Mouse (Mus musculus): ENCODE measurements around the gene Gabrg3. TPM values are rescaled to one million over a fixed set of nuclear protein-coding genes. Genes with fewer than 3 reads are reported as not detected.

The Gabrg3 gene
- total and polyA plus RNA-seq, 3 experiments: 2.0 to 11.7 (median 6.6) TPM

DNA sequence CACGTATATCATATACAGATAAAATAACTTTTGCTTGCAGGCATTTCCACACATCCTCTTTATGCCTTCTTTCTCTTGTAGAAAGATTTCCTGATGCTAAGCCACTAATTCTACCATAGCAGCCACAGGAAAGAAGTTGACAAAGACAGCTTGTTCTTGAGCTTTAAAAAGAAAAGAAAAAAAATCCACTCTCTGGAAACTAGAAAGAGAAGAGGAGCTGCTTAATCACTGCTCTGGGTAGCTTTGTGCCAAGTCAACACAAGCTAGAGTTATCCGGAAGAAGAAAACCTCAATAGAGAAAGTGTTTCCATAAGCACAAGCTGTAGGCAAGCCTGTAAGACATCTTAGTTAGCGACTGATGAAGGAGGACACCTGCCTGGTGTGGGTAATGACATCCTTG is 321.6 kb downstream of the Gabrg3 start:
- DNase-seq: no peak

DNA sequence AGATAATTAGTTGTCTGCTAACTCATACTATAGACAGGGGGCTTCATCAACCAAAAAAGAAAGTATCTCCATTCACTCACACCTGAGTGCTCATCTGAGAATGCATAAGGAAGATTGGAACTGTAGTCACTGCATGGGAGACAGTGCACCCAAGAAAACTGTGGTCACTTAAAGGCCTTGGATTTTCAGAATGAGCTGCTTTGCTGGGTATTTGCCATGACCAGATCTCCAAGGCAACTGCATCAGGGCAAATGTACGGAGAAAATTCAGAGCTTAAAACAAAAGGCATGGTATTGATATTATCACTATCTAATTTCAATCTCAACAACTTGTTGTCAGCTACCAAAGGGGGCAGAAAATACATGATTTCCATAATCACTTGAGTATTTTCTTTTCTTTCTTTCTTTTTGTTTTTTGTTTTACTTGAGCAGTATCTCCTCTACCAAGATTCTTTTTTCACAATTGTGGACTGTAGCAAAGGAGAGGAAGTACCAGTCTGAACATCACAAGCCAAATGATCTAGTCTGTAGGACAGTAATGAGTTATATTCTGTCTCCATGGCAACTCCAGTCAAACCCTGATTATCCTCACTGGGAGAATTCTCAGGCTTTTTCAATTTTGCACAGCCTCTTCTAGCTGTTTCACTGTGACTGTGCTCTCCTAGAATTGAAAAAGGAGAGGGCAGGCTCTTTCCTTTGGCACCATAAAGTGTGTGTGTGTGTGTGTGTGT is 335.9 kb downstream of the Gabrg3 start:
- no peak for DNase-seq

DNA sequence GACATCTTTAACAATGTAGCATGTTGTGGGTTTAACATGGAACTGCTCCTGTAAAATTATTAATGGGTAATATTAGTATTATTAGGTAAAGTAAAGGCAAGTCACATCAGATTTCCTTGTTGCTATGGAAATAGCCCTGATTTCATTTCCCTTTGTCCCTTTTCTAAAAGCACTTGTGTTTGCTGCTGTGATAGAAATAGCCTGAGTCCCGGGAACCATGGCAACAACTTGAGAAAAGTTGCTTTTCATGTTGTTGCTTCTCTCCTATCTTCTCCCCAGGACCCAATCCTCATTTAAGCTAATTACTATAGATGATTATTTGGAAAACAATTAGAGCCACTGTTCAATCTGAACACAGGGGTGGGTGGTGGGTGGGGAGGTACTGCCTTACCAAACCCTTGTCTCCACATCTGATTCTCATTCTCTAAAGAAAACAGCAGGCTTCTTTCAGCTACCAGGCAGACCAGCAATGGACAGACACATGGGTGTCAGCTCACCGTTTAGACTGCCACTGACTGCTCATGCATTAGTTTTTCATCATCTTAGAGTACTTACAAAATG is 349.0 kb downstream of the Gabrg3 start:
- DNase-seq: no peak

DNA sequence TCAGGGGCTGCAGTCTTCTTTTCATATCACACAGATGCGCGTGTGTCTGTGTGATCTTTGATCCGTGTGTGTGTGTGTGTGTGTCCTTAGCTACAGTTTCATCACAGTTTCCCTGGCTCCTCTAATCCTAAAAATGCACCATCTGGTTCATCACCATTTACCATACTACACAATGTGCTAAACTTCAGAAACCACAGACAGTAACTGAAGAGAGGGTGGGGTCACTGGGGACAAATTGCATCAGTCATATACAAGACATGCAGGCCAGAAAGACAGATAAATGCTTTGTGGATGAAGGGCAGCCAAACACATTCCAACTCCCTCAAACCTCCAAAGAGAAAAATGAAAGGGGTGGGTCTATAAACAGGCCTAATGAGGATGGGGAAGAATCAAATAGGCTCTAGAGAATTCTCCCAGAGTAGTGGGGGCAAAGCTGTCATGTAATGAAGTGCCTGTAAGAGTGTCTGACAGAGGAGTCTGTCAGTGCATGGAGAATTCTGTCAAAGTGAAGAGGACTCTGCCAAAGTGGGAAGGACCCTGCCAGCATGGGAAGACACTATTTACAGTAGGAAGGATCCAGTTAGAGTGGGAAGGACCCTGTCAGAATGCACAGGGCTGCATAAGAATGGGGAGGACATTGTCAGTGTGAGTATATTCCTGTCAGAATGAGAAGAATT is 386.3 kb downstream of the Gabrg3 start:
- no peak for DNase-seq

DNA sequence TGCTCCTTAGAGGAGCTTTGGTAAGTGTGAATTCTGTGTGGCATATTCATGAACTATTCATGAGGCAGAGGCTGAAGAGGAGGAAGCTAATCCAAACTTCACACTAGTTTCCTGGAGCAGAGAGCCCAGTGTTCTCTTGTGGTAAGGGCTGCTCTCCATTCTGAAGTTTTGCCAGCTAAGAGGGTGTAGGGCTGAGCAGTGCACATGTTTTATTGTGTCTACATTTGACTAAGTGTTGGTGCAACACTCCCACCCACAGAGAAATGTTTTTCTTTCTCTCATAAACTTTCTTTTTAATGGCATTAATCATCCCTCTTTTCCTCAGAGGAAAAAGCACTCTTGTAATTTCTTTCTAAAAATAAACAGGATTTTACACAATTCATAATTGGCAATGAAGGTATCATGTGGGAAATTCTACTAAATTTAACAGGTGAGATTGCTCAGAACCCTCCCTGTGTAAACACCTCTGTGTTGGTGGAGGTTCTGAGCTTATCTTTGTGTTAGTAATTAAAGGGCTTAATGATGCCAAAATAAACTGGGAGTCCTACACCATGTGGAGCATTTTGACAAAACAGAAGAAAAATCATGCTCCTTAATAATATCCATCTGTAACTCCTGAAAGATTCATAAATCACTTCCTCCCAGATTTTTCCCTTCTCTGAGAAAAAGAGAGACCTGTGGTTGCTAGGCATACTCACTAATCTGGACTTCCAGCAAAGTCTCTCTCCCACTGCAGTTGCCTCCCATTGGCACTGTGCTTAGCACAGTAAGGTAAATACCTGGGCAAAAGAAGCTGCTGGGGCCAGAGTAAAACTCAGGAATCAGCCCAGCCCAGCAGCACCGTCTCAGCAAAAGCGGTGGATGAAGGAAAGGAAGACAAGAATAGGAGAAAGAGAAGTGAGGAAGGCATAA is 389.0 kb downstream of the Gabrg3 start:
- DNase-seq: no peak

DNA sequence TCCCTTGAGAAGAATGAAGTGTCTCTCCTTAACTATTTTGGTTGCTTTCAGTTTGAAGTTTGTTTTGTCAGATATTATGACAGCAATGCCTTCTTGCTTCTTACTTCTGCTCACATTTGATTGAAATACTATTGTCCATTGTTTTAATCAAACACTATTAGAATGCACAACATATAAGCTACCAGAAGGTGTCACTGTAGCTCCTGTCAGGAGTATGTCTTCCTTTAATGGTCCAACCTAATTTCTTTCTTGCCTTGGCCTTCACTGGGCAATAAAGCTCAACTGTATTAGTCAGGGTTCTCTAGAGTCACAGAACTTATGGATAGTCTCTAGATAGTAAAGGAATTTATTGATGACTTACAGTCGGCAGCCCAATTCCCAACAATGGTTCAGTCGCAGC is 440.6 kb downstream of the Gabrg3 start:
- peak; percentile 6 for DNase-seq

DNA sequence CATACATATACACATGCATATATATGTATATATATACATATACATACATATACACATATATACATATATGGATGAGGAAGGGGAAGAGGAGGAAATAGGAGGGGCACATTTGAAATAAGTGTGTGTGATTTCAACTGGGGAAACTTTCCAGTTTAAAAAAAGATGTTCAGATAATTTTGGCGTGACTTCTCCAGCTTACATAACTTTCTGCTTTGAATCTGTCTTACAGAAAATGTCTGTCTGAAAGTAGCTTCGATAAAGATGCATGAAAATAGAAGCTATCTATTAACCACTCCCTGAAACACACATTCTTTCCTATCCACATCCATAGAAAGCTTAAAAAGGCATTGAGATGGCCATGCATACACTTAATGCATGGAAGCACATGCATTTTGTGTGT is 445.4 kb downstream of the Gabrg3 start:
- DNase-seq: no peak

DNA sequence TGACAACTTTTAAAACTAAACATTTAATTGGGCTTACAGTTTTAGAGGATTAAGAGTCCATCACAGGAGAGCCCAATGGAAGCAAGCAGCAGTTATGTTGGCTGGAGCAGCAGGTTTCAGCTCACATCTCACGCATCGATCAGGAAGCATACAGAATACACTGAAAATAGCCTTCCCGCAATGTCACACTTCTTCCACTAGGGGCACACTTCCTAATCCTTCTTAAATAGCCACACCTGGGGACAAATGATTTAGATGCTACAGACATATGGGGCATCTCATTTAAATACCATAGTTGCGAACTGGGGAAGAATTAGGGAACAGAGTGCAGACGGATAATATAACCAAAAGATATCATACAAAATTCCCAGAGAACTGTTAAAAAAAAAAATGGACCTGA is 449.0 kb downstream of the Gabrg3 start:
- DNase-seq: no peak

DNA sequence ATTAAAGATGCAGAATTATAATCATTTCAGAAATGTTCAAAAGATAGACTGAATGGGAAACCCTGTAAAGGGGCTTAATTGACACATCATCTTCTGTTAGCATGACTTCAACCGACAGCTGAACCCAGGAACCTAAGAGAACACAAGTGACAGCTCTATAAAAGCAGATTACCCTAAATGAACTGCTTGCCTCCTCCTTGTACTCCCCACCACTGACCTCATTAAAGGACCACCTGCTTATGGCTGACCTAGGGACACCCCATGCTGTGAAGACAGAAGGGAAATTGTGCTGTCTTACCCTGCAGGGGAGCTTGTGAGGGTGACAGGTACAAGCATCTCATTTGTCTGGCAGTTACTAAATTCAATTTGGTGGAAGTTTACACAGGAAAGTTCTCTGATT is 467.5 kb downstream of the Gabrg3 start:
- no peak for DNase-seq

DNA sequence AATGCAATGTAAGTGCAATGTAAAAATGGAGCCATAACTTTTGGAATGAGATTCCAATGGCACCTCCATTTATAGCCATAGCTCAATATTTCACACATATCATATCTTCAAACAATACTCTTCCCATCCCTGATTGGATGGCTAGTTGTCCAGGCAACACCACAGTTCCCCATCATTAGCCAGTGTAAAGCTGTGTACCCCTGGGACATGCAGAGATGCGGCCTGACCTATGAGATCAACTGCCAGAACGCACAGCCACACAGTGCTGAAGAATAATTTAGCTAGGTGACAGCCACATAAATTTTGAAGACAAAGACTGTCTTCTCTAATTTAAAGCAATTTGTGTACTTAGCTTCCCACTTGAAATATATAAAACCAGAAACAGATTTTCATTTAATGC is 472.1 kb downstream of the Gabrg3 start:
- no peak for DNase-seq

DNA sequence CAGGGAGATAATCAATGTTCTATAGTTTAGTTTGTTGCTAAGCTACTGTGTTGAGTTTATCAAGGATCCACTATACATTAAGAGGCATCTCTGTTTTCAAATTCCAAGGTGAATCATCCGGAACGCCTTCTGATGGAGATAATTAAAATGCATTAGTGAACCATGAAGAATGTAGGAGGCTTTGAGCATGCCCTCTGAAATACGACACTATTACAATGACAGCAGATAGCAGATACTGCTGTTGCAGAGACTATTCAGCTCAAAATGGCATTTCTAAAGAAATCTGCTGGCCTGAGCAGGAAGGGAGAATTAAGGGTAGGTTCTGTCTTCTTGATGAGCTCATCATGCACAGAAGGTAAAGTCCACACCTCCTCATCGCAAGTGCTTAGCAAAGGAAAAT is 487.2 kb downstream of the Gabrg3 start:
- DNase-seq: no peak

DNA sequence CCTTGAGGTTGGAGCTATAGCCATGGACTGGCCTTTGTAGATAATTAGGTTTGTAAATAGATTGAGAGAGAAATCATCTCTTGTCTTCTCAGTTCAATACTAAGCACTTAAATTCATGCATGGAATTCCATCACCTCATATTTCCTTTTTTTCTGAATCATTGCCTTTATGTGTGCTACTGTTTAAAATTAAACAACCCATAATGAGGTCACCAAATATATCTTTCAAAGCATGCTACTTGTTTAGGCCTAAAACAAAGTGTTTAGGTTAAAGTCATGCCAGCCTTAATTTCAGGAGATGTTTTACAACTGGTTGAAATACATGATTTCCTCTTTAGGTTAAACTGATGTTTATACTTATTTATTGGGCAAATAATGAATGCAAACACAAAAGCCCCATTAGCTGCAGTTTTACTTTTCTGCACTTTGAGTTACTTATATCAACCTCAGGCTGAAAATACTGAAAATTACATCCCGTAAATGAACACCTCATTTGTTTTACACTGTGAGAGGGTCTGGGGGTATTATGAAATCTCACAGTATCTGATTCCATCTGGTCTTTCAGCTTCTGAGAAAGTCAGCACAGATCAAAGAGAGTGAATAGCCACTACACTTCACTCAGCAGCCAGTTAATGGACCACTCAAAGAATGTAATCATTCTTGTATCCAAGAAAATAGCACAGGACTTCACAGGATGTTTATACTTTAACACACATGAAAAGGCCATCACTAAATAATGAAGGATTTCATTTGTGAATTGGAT is 519.5 kb downstream of the Gabrg3 start:
- no peak for DNase-seq

DNA sequence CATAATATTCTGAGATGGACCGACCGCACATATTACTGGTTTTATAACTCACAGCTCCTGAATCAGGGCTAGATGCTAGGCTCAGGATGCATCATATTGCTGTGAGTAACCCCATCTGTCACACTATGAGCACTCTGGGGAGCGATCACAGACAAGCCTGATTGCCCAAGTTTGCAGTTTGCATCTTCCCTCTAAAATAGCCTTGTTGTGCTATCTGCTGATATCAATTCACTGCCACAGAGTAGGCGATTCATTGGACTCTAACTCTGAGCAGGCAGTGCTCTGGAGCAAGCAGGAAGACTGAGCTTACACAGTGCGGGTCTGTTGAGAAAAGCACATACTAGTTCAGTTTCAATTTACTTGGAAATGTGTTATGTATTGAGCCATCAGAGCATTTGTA is 543.4 kb downstream of the Gabrg3 start:
- DNase-seq: no peak

DNA sequence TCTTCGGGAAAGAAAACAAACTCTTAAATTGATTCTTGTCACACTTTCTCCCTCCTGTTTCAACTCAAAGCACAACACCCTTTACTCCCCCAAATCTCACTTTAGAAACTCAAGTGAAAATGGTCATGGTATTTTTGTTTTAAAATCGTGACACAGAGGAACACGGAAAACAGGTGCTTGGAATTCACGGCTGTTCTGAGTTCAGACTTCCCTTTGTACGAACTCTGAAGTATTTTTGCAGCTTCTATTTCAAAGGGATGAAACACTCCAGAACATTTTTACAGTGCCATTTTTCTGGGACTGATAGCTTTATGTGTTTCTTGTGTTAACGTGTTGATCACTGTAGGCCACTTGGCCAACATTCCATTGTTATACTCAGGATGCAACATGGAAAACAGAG is 561.5 kb downstream of the Gabrg3 start:
- no peak for DNase-seq

DNA sequence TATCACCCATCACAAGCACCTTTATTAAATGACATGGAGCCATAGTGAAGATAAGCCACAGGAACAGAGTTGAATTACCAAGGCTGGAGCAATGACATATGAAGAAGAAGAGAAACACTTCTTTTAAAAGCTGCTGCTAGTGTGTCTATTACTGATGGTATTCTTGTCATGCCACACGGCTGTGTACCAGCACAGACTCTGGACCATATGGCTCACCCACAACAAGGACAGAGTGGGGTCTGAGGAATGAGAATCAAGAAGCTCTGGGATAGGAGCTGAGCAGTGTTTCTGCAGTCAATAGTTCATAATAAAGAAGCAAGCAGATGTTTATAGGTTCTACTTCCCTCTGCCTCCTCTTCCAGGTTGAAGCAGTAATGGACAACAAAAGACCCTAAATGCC is 585.1 kb downstream of the Gabrg3 start:
- DNase-seq: no peak

DNA sequence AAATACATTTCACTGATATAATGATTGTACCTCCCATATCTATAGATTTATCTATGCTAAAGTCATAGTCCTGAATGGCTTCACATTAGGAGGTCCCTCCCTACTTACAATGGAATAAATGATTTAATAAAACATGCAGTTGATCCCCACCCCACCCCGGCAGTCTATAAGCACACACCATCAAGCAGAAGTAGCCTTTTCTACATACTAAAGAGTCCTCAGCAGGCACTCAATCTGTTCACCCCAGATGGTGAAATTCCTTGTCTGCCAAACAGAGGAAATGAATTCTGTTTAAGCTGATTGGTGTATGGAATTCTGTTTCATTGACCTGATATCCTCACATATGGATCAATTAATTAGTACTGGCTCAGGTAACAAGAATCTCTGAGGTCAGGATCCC is 607.9 kb downstream of the Gabrg3 start:
- DNase-seq: no peak

DNA sequence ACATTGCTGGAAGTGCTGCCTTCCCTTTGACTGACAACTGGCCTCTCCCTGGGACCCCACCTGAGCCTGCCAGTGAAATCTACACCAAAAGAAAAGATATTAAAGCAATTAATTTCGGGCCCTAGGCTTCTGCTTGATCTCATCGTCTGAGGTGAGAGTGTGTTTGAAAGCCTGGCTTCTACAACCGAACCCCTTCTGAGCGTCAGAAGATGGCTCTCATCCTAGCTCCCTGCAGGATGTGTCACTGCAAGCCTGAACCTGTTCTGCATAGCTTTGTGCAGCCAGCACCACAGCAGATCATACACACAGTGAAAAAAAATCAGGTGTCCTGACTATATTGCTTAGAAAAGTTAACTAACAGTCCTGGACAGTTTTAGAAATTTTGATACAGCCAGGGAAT is 618.8 kb downstream of the Gabrg3 start:
- no peak for DNase-seq

DNA sequence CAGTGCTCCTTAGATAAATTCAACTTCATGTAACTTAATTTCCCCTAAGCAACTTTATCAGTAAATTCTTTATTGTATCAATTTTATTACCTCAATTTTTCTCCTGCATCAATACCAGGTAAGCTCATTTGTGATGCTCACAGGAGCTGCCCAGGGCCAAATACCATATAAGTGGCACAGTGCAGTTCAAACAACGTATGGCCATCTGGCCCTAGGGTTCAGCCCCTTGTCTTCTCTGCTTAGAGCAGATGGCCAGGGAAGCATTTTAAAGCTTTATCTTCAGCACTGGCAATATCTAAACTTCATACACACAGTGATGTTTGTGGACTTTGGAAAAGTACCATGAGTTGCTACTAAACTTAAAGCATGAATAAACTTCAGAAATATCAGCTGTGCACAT is 619.2 kb downstream of the Gabrg3 start:
- no peak for DNase-seq

DNA sequence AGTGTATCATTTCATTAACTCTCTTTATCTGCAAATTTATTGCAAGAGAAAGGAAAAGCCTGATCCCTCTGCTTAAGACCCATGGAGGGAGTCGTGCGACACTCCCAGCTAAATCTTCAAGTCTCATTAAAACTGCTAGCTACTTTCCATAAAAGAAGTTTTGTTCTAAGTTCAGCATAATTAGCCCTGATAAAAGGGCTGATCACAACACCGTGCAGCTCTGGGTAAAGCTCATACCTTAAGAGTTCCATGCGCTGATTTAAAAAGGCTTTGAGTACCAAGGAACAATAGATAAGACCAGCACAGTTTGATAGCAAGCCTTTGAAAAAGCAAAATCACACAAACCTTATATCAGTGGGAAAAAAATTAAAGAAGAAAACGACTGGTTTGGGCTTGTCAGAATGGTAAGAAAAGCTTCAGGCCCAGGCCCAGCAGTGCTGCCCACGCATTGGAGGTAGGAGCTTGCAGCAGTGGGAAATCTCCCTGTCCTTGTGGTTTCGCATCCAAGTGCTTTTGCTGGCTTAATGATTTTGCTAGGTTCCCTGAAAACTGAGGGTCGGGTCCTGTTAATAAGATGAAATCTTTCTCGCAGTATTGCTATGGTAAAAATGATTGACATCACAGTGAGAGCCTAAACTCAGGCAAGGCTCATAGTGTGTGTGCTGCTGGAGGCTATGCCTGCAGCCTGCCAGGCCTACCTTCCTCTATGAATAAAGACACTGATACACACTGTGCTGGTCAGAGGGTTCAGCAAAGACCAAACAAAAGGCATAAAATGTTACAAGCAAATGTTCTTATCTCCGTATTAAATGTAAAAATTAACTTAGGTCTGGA is 621.2 kb downstream of the Gabrg3 start:
- no peak for DNase-seq

DNA sequence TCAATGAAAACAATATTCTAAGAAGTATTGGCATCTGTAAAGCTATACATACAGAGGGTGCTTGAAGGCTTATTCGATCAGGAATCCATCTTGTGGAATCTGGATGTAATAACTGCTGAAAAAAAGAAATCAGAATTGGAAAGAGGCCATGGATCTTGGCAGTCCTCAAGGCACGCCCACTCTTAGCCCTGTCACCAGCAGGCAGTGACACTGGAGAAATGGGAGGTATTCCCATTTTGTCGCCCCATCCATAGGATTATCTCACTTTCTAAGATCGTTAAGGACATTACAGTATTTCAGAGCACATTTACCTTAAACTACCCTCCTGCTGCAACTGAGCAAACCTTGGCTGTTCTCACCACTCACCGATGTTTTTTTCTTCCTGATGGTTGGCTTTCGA is 657.8 kb downstream of the Gabrg3 start:
- DNase-seq: no peak
